Mouse (Mus musculus) stomach, embryonic 14.5 days (tissue): ENCODE results near the gene Calhm3. TPM values are rescaled to one million over a fixed set of nuclear protein-coding genes. Genes with fewer than 3 reads are reported as not detected.

ENCODE experiments used
- ATAC-seq: fragments of 200-750 bp; cut with Nextera tagmentation; 2 replicates; pipeline ENCODE4 v1.8.0; 2017; ENCODE audit warnings: low read depth, moderate TSS enrichment; ENCODE audit not compliant: insufficient number of reproducible peaks, insufficient read depth, low FRiP score
- H3K27ac ChIP-seq: fragments of 300-500 bp; sonication (generic); 2 replicates; pipeline ENCODE4 v1.5.1; 2014; ENCODE audit warnings: mild to moderate bottlenecking, low read length, moderate library complexity, mixed read lengths
- H3K27me3 ChIP-seq: fragments of 300-500 bp; sonication (generic); 2 replicates; pipeline ENCODE4 v1.6.1; 2014; ENCODE audit warnings: low read length, control low read depth, mixed read lengths; ENCODE audit not compliant: control insufficient read depth, insufficient read depth
- H3K36me3 ChIP-seq: fragments of 300-500 bp; sonication (generic); 2 replicates; pipeline ENCODE4 v1.6.1; 2014; ENCODE audit warnings: mild to moderate bottlenecking, control low read depth, low read length, moderate library complexity, mixed read lengths; ENCODE audit not compliant: control insufficient read depth, insufficient read depth
- H3K4me1 ChIP-seq: fragments of 300-500 bp; sonication (generic); 2 replicates; pipeline ENCODE4 v1.6.1; 2014; ENCODE audit warnings: low read length, control low read depth, mixed read lengths; ENCODE audit not compliant: control insufficient read depth, insufficient read depth
- H3K4me2 ChIP-seq: fragments of 300-500 bp; sonication (generic); replicated peaks from 2 replicates; pipeline ENCODE4 v1.6.1; 2014; ENCODE audit warnings: low read depth, low read length, control low read depth
- H3K4me3 ChIP-seq: fragments of 300-500 bp; sonication (generic); 2 replicates; pipeline ENCODE4 v1.5.1; 2014; ENCODE audit warnings: low read depth, low read length, control low read depth
- H3K9ac ChIP-seq: fragments of 300-500 bp; sonication (generic); replicated peaks from 2 replicates; pipeline ENCODE4 v1.6.1; 2014; ENCODE audit warnings: low read depth, mild to moderate bottlenecking, control low read depth, low read length, moderate library complexity, mixed read lengths
- H3K9me3 ChIP-seq: fragments of 300-500 bp; sonication (generic); 2 replicates; pipeline ENCODE4 v1.6.1; 2016; ENCODE audit warnings: low read depth, low read length, control low read depth; ENCODE audit not compliant: control insufficient read depth
- WGBS: fragments of 180-500 bp; shearing (Covaris S2); extraction: QIAGEN DNeasy Blood & Tissue Kit; methylation state at CpG from one replicate; pipeline ENCODE4 v1.1.7; 2014; 5-methylcytosine and 5-hydroxymethylcytosine counted together
- polyA plus RNA-seq: library from polyadenylated mRNA; unstranded; fragments of >200 nt; fragmentation: Nextera tagmentation; extraction: Ambion mirVana; gene quantifications from 2 replicates; pipeline ENCODE4 v1.2.1, GENCODE M21; 2014

Calhm3 gene
- polyA plus RNA-seq, 1 experiment from 2014 or later: not detected

DNA sequence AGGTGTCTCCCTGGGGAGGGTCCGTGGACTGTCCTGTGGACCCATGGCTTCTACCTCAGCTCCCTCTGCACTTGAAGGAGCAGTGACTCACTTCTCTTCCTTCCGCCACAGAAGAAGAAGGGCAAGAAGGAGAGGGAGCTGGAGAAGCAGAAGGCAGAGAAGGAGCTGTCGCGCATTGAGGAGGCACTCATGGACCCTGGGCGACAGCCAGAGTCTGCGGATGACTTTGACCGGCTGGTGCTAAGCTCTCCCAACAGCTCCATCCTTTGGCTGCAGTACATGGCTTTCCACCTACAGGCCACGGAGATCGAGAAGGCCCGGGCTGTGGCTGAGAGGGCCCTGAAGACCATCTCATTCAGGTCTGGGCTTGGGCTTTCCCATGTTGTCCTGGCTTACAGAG is 29.4 kb downstream of the Calhm3 start:
- Histone ChIP-seq H3K4me2 (no peak overlapping the region), H3K9ac (no peak overlapping the region), H3K4me1 (no peaks in the 10 kb centered on the region), H3K27ac (no peak overlapping the region), H3K27me3 (no peaks in the 10 kb centered on the region), H3K9me3 (no peaks in the 10 kb centered on the region), H3K4me3 (no peak overlapping the region), H3K36me3 (peaks cover 76% of the 10 kb centered on the region)
- 94% methylated on average over 10 of the region's 10 CpGs for WGBS
- no peak for ATAC-seq

DNA sequence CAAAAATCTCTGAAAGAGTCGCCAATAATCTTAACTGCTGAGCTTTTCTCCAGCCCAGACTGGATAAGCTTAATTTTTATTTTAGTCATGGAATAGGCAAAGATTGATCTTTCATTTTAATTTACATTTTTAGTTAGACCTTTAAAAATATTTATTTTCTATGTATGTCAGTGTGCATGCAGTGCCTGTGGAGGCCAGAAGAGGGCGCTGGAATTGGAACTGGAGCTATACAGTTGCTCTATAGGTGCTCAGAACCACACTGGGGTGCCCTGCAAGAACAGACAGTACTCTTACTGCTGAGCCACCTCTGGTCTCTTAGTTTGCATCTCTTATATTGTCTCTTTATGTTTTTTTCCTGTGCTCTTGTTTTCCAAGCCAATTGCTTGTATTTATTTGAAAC is 34.8 kb downstream of the Calhm3 start:
- H3K27me3 ChIP-seq: no peaks in the 10 kb centered on the region
- H3K36me3 ChIP-seq: peaks cover 53% of the 10 kb centered on the region
- no peak overlapping the region for H3K4me3 ChIP-seq
- no peak overlapping the region for H3K27ac ChIP-seq
- no peak overlapping the region for H3K4me2 ChIP-seq
- no peak for ATAC-seq
- H3K9ac ChIP-seq: no peak overlapping the region
- no peaks in the 10 kb centered on the region for H3K4me1 ChIP-seq
- no peaks in the 10 kb centered on the region for H3K9me3 ChIP-seq
- WGBS: 24% methylated on average over 2 of the region's 2 CpGs

DNA sequence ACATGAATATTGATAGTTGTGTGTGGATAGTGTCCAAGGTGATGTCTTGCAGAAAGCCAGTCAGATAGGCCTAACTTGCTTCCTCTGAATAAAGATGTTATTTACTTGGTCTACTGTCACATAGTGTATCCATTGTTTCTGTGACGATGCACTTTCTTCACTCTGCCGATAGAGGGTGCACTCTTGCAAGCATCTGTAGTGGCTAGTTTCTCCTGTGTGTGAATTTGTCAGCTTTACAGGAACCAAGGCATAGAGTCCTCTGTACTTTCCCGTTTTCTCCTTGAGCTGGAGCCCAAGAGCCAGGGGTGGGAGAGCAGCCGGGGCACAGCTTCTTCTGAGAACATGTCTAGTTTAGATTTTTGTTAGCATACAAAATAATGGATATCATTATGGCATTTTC is 36.5 kb downstream of the Calhm3 start:
- Histone ChIP-seq H3K4me1 (no peaks in the 10 kb centered on the region), H3K27ac (no peak overlapping the region), H3K4me2 (no peak overlapping the region), H3K36me3 (peaks cover 46% of the 10 kb centered on the region), H3K4me3 (no peak overlapping the region), H3K27me3 (no peaks in the 10 kb centered on the region), H3K9ac (no peak overlapping the region), H3K9me3 (no peaks in the 10 kb centered on the region)
- ATAC-seq: no peak
- WGBS: 36% methylated on average over 4 of the region's 4 CpGs

DNA sequence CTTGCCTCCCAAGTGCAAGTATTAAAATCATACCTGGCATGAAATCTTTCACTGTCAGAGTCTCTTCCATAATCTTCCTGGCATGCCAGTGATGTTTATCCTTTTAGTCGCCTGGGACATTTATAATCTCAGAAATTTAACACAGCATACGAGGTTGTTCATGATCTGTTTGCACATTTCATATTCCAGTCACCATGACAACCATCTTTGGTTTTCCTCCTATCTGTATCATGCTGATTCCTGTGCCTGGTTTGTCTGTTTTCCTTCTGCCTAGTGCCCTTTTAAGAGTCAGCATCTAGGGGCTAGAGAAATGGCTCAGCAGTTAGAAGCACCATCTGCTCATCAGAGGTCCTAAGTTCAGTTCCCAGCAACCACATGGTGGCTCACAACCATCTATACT is 38.9 kb downstream of the Calhm3 start:
- Histone ChIP-seq H3K27ac (no peak overlapping the region), H3K27me3 (no peaks in the 10 kb centered on the region), H3K4me3 (no peak overlapping the region), H3K4me2 (no peak overlapping the region), H3K9me3 (no peaks in the 10 kb centered on the region), H3K9ac (no peak overlapping the region), H3K4me1 (no peaks in the 10 kb centered on the region), H3K36me3 (peaks cover 50% of the 10 kb centered on the region)
- no peak for ATAC-seq
- 60% methylated on average over 2 of the region's 2 CpGs for WGBS

DNA sequence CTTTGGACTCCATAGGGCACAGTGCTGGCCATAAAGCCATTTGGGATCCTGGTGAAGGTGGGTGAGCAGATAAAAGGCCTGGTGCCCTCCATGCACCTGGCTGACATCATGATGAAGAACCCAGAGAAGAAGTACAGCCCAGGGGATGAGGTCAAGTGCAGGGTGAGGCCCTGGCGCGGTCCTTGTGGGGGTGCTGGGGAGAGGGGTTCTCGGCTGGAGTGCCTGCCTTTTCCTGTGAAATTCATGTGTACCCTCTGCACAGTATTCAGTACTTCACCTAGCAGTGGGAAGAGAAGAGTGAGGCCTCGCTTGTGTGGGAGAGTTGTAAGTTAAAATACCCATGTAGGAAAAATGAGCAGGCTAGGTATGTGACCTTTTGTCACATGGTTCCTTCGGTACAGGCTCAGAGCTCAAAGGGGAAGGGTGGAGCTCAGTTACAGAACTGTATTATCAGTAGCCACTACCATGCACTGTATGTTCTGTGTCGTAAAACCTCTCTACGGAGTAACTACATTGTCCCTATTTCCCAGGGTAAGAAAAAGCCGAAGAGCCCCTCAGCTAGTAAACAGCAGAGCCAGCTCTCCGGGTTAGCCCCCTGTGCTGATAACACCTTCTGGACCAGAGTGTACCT is 52.8 kb downstream of the Calhm3 start:
- H3K9ac ChIP-seq: no peak overlapping the region
- H3K27ac ChIP-seq: no peak overlapping the region
- no peaks in the 10 kb centered on the region for H3K9me3 ChIP-seq
- WGBS: 89% methylated on average over 9 of the region's 9 CpGs
- H3K4me1 ChIP-seq: no peaks in the 10 kb centered on the region
- H3K27me3 ChIP-seq: no peaks in the 10 kb centered on the region
- peaks cover 87% of the 10 kb centered on the region for H3K36me3 ChIP-seq
- no peak for ATAC-seq
- no peak overlapping the region for H3K4me3 ChIP-seq
- no peak overlapping the region for H3K4me2 ChIP-seq

Other genes starting within 250 kb of the Calhm3 start
- gene Ina, start 143.1 kb downstream of the Calhm3 start, polyA plus RNA-seq: 16.0 and 18.7 TPM in 2 replicates
- gene Nt5c2, start 142.6 kb downstream of the Calhm3 start, polyA plus RNA-seq: 84.2 and 106 TPM in 2 replicates
- gene Pcgf6, start 106.9 kb downstream of the Calhm3 start, polyA plus RNA-seq: 22.0 and 24.0 TPM in 2 replicates
- gene Taf5, start 90.0 kb downstream of the Calhm3 start, polyA plus RNA-seq: 7.3 and 8.5 TPM in 2 replicates
- 1,169 and 1,234 TPM in 2 replicates for gene Usmg5, start 67.1 kb downstream of the Calhm3 start, polyA plus RNA-seq
- gene Pdcd11, start 67.0 kb downstream of the Calhm3 start, polyA plus RNA-seq: 10.0 and 11.6 TPM in 2 replicates
- 2.3 and 2.5 TPM in 2 replicates for gene Calhm2, start 19.5 kb downstream of the Calhm3 start, polyA plus RNA-seq
- gene Calhm1, start 13.5 kb downstream of the Calhm3 start, polyA plus RNA-seq: not detected in 2 replicates
- 9.5 and 10.2 TPM in 2 replicates for gene Neurl1a, start 21.1 kb upstream of the Calhm3 start, polyA plus RNA-seq